Mouse (Mus musculus) adrenal gland, postnatal 25 days (tissue): ENCODE data around the gene Sftpd. TPM values are rescaled to one million over a fixed set of nuclear protein-coding genes. Genes with fewer than 3 reads are reported as not detected.

Experiments
- DNase-seq: peaks from one replicate; pipeline ENCODE4 v3.0.0; 2021; ENCODE audit warnings: mixed read lengths
- long read RNA-seq: library from polyadenylated mRNA; stranded (forward); transcript quantifications from one replicate; pipeline ENCODE4 v2.0.0, GENCODE M21; 2021
- total RNA-seq: library from RNA; stranded (reverse); gene quantifications from 2 replicates; pipeline ENCODE4 v1.2.3, GENCODE M21; 2021

Gene Sftpd
- not detected in 2 replicates for total RNA-seq
- long read RNA-seq = 0 reads

GRCm38 (mm10) chr14:41185059-41185821 lies at the start of gene Sftpd:
Gene Sftpd, minus strand, starts transcription at chr14:41185149.
- DNase-seq = no peak

- DNase-seq = no peak
Measured at GRCm38 (mm10) chr14:41198037-41198730, 13.2 kb upstream of the Sftpd start.

- no peak for DNase-seq
Measured at GRCm38 (mm10) chr14:41189496-41189895, 4.5 kb upstream of the Sftpd start.

GRCm38 (mm10) chr14:41174802-41175201 lies 10.1 kb downstream of the Sftpd start:
- no peak for DNase-seq

GRCm38 (mm10) chr14:41170514-41170913 lies 14.4 kb downstream of the Sftpd start:
- DNase-seq = no peak

- no peak for DNase-seq
Measured at GRCm38 (mm10) chr14:41168567-41168966, 16.4 kb downstream of the Sftpd start.

- DNase-seq = no peak
Measured at GRCm38 (mm10) chr14:41167278-41167677, 17.7 kb downstream of the Sftpd start.

- peak; percentile 60 for DNase-seq
Measured at GRCm38 (mm10) chr14:41162663-41163062, 22.3 kb downstream of the Sftpd start.

GRCm38 (mm10) chr14:41160743-41161142 lies 24.2 kb downstream of the Sftpd start:
- no peak for DNase-seq

- DNase-seq = no peak
Measured at GRCm38 (mm10) chr14:41160076-41160475, 24.9 kb downstream of the Sftpd start.

GRCm38 (mm10) chr14:41151220-41151898 lies 33.6 kb downstream of the Sftpd start, which contains the start of gene Mbl1:
Gene Mbl1, plus strand, starts transcription at chr14:41151458.
- no peak for DNase-seq

GRCm38 (mm10) chr14:41147356-41147755 lies 37.6 kb downstream of the Sftpd start:
- no peak for DNase-seq

- DNase-seq = no peak
Measured at GRCm38 (mm10) chr14:41146922-41147321, 38.0 kb downstream of the Sftpd start.

- DNase-seq = no peak
Measured at GRCm38 (mm10) chr14:41146035-41146434, 38.9 kb downstream of the Sftpd start.

GRCm38 (mm10) chr14:41140686-41141085 lies 44.3 kb downstream of the Sftpd start:
- DNase-seq = no peak

- no peak for DNase-seq
Measured at GRCm38 (mm10) chr14:41137006-41137405, 47.9 kb downstream of the Sftpd start.

GRCm38 (mm10) chr14:41131540-41131939 lies 53.4 kb downstream of the Sftpd start, which contains the start of gene Sftpa1:
Gene Sftpa1, plus strand, starts transcription at chr14:41131782.
- DNase-seq = no peak

- no peak for DNase-seq
Measured at GRCm38 (mm10) chr14:41127997-41128396, 57.0 kb downstream of the Sftpd start.

GRCm38 (mm10) chr14:41124683-41125082 lies 60.3 kb downstream of the Sftpd start:
- no peak for DNase-seq
